Mouse (Mus musculus) cerebellum, adult 8-10 months (tissue): Measurements from ENCODE around the gene Ccdc170.
"Not testable (repeated sequence)": the region's sequence is repeated elsewhere in the genome, so short reads cannot be mapped to it uniquely, and the experiment has no call there.

Experiments
- DNase-seq: peaks from one replicate; pipeline ENCODE4 v3.0.0; 2022

Gene Ccdc170

DNA sequence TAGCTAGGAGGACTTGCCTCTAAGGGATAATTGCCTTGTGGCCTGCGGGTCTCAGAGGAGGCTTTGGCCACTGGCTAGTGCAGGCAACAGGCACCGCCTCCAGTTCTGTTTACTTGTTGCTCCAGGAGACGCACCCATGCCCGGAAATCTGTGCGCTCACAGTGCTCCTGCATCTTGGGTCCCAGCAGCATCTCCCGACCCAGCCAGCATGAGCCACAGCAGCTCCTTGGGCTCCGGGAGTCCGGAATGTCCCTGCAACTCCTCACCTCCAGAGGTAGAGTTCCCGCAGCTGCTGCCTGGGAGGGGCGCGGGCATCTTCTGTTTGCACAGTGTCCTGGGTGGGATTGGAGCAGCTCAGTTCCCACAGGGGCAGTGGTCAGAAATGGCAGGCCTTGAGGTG, at the start of gene Ccdc170:
Gene Ccdc170, plus strand, starts transcription at position 148 of the 400 bp plus-strand sequence.
- no peak for DNase-seq

GRCm38 (mm10) chr10:4432996-4433755, 49.1 kb upstream of the Ccdc170 start:
- DNase-seq = no peak

DNA sequence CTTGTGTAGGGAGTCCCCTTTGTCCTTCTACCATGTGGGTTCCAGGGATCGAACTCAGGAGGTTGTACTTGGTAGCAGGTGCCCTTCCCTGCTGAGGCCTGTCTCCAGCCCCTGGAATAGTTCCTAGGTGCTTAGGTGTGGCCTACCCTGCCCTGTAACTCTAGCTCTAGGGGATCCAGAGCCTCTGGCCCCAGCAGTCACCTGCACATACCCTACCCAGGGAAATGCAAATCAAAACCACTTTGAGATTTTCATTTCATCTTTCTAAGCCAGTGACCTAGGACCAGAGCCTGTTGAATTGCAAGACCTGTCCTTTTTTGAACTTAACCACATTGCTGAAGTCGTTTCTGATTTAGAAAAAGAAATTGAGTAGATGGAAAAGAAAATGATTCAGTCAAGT, 48.4 kb upstream of the Ccdc170 start:
- DNase-seq = not testable (repeated sequence)

GRCm38 (mm10) chr10:4435416-4435815, 46.9 kb upstream of the Ccdc170 start:
- DNase-seq = no peak

- DNase-seq = no peak
Observed at GRCm38 (mm10) chr10:4456409-4456808, 25.9 kb upstream of the Ccdc170 start.

GRCm38 (mm10) chr10:4460201-4460600, 22.1 kb upstream of the Ccdc170 start:
- DNase-seq = no peak

DNA sequence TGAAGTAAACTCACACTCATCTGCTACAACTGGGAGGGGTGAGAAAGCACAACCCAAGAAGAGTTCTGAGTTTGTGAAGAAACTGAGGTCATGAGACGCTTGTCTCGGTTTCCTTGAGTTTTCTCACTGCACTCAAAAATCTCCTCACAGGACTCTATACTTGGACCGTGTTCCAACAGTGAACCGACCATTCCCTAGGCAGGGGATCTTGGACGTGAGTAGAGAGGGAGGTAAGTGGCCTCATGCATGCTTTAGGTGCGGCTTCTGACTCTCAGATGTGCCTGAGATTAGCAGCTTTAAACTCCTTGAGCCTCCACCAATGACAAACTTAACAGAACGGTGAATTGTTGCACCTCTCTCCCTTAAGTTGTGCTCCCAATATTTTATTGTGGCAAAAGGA, 16.5 kb upstream of the Ccdc170 start:
- DNase-seq = no peak

- no peak for DNase-seq
Observed at GRCm38 (mm10) chr10:4469406-4469805, 12.9 kb upstream of the Ccdc170 start.

DNA sequence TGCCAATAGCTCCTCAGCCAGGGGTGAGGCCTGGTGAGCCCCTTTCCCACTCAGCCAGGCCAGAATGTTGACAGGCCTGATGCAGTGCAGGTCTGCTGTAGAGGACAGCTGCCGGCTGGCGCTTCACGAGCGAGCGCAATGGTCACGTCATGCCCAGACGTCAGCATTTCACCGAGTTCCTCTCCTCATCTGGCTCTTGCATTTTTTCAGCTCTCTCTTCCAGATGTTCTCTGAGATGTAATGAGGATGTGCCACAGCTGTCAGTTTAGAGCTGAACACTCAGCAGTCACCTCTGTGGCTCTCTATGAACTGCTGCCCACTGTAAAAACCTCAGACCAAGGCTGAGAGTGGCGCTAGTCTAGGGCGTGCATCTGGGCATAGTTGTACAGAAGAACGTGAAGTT, 8.7 kb upstream of the Ccdc170 start:
- DNase-seq = no peak

GRCm38 (mm10) chr10:4475431-4475830, 6.9 kb upstream of the Ccdc170 start:
- DNase-seq = no peak

GRCm38 (mm10) chr10:4476604-4477003, 5.7 kb upstream of the Ccdc170 start:
- DNase-seq = no peak

DNA sequence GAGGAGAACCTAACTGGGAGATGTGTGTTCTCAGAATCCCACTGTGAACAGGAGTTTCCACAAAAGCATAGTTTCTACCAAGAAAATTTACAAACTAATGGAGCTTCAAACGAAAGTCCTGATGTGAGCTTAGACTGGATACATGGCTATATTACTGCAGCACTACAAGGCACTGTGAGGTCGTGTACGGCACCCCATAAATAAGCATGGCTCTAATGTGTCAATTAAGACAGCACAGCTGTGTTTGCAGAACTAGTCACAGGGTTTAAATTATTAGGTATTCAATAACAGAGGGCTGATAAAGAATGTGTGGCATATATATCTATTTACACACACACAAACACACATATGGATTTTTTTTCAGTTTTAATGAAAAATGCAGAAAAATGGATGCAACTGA, 1.4 kb upstream of the Ccdc170 start:
- DNase-seq = no peak

- no peak for DNase-seq
Observed at GRCm38 (mm10) chr10:4481695-4482094, 607 bp upstream of the Ccdc170 start.

DNA sequence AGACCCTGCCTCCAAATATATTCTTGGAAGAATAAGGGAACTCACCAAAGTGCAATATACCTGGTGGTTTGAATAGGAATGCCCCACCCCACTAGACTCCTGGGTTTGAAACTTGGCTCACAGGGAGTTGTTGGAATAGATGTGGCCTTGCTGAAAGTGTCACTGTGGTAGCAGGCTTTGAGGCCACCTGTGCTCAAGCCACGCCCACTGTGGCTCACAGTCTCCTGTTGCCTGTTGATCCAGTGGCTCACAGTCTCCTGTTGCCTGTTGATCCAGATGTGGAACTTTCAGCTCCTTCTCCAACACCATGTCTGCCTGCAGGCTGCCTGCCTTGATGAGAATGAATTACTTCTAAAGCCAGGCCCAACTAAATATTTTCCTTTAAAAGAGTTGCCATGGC, 1.5 kb downstream of the Ccdc170 start:
- DNase-seq = no peak

GRCm38 (mm10) chr10:4484986-4485385, 2.7 kb downstream of the Ccdc170 start:
- no peak for DNase-seq

DNA sequence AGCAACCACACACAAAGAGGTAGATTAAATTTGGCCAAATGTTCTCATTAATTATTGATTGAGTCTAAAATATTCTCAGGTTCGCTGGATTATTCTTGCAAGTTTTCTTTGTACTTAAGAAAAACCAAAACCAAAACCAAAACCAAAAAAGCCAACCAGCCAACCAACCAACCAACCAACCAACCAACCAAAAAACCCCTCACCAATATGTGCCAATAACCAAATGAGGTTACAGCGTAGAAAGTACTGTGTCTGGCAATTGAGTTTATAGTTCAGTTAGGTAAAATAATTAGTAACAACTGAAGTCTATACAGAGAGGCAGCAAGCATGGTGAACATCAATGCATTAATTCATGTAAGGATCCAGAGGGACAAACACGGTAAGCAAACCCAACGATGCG, 7.6 kb downstream of the Ccdc170 start:
- no peak for DNase-seq

DNA sequence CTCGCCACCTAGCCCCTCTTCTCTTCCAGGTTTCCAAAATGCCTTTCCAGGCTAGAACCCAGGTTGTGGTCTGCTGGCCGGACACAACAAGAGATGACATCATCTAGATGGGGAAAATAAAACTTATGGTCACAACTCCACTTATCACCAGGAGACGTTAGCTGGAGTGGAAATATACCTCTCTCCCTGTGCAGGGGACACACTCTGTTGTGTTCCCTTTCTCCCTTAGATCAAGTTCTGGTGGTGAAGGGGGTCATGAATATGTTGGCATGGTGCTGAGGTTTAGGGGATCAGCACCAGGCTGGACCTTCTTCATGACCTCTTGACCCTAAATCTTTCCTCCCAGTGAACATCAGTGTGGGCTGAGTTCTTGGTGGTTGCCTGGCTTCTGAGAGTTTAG, 9.0 kb downstream of the Ccdc170 start:
- no peak for DNase-seq

DNA sequence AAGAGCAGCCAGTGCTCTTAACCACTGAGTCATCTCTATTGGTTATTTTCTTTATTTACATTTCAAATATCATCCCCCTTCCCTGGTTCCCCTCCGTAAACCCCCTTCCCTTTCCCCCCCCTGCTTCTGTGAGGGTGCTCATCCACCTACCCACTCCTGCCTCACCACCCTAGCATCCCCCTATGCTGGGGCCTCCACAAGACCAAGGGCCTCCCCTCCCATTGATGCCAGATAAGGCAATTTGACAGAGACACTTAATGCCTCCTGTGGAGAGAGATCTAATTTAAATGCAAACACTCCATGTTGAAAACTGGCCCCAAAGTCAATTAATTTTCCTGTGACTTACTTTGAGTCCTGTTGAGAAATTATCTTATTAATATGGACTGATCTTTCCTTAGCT, 9.7 kb downstream of the Ccdc170 start:
- DNase-seq = no peak

DNA sequence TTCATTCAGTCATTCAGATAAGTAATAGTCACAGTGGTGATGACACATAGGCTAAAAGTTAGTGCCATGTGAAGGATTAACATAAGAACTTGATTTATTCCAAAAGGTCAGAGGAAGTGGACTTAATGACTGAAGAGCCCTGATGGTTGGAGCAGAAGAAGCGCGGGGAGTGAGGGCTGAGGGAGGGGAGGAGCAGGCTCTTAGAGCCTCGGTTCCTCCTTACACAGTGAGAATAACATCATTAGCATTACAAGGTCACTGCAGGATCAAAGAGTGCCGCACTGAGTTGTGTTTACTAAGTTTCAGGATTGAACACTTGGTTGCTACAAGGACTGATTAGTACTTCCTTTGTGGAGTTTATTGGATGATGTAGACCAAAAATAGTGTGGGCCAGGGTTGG, 10.6 kb downstream of the Ccdc170 start:
- DNase-seq = no peak

DNA sequence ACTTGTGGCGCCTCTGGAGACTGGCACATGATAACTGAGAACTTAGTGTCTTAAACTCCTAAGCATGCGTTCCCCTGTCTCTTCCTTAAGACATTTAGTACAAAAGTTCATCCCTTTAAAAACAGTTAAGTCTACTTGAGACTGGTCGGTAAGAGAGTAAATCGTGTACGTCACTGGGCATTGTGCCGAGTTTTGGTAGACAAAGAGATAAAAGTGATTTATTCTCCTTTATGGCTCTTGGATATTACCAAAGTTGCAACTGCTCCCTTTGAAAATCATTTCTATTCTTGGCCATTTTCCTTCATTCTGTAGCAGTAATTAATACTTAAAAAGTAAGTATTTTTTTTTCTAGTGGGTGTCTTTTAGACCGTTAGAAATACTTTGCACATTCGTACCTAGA, 20.9 kb downstream of the Ccdc170 start:
- no peak for DNase-seq

DNA sequence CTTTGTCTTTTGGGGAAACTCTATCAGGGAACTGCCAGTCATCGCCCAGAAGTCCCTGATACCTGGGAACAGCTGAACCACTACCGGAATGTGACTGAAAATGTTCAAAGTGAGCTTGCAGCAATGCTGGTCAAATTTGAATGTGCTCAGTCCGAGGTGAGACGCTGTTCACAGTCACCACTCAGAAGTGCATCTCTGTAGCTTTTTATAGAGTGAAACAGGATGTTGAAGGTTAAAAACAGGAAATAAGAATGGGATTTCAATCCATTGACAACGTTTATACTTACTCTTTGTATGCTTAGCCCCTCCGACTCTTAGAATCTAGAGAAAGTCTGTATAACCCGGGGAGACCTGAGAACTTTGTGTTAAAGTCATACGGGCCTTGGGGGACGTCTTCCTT, 30.4 kb downstream of the Ccdc170 start:
- no peak for DNase-seq

DNA sequence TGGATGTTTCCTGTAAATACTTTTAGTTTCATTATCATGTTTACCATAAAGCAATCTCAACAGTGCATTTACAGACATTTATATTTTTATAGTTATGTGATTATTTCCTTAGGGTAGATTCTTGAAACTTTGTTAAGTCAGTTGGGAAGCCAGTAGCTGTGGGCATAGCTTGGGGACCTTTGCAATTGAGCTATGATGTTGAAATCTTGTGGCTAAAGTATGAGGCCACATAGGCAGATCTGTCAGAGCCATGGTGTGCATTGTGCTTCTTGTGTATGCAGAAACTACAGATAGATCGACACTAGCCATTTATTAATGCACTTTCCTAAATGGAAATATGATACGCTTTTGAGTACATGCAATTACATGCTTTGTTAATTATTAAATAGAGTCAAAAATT, 35.3 kb downstream of the Ccdc170 start:
- no peak for DNase-seq

DNA sequence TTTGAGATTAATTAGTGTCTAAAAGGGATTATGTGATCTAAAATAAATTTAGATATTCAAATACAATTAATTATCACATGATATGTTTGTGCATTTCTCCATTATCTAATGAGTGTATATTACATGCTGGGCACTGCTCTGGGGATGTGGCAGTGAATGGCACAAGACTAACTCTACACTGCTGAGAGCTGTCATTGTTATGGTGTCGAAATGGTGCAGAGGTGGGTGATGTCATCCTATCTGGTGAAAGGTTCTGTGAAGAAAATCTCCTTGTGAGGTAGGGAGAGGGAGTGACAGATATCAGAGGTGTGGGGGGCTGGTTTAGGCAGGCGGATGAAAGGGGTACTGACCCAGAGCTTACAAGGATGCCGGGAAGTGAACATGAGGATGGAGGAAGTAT, 37.3 kb downstream of the Ccdc170 start:
- DNase-seq = no peak

- no peak for DNase-seq
Observed at GRCm38 (mm10) chr10:4520394-4521102, 38.2 kb downstream of the Ccdc170 start.

GRCm38 (mm10) chr10:4522116-4522515, 39.8 kb downstream of the Ccdc170 start:
- DNase-seq = no peak
